Comparison of ENCODE assay signal across 8 mouse cellular contexts in genomic region chr6:83101316-83101687, GRCm38 (mm10). TPM values are rescaled to one million over a fixed set of nuclear protein-coding genes. Genes with fewer than 3 reads are reported as not detected.
DNase-seq lines count a peak whose midpoint lies in the region; ATAC-seq and TF ChIP-seq lines count a peak whose summit lies in the region.

Gene Ccdc142, plus strand, starts transcription at chr6:83101601.
Gene Gm42688, plus strand, starts transcription at chr6:83101617.

- no peaks in the 10 kb centered on the region for H3K9me3 ChIP-seq in MEL (replicated peaks; ENCODE audit: insufficient read depth, low read length)
- no peaks in the 10 kb centered on the region for H3K9me3 ChIP-seq in forebrain, embryonic 16.5 days (ENCODE audit: control insufficient read depth, low read length)

- peaks cover 12% of the 10 kb centered on the region for H3K79me2 ChIP-seq in MEL (ENCODE audit: control insufficient read depth, insufficient read depth, low read length, poor library complexity)

- TF ChIP-seq EP300 in MEL (IDR thresholded peaks at IDR 0.05; ENCODE audit: low read depth in 1 of 2, low read length in 2 of 2): no peak; a peak in 1 of 4 replicates

- DNase-seq in MEL (ENCODE audit: low read depth, low spot score): peak; percentile 95
- DNase-seq in cerebellum, adult 2 months: peak; percentile 92 to 94
- DNase-seq in heart, postnatal 36 days: peak; percentile 87 to 88
- DNase-seq in layer of hippocampus, adult 18-20 months (ENCODE audit: low spot score in 2 of 2): peak; percentile 87 to 95
- peak; percentile 94 to 95 for DNase-seq in lung, adult 18-20 months
- peak; percentile 83 to 95 for DNase-seq in thymus, adult 18-20 months

- TF ChIP-seq POLR2A in MEL (IDR thresholded peaks at IDR 0.05; ENCODE audit: control insufficient read depth in 1 of 2, insufficient read depth in 1 of 2, low read depth in 1 of 2, low read length in 2 of 2, poor library complexity in 1 of 2): peak in 1 of 2 experiments; percentile 81; a peak in 2 of 4 replicates
- peak; percentile 77 for TF ChIP-seq POLR2A in cerebellum, adult 2 months (IDR thresholded peaks at IDR 0.05; ENCODE audit: borderline replicate concordance, insufficient read depth, low read length)

- ATAC-seq in forebrain, embryonic 16.5 days: peak; percentile 77
- peak; percentile 87 for ATAC-seq in neutrophil, adult 5-6 weeks (ENCODE audit: extremely low read depth, insufficient number of reproducible peaks, low FRiP score, poor library complexity, severe bottlenecking)

- intact Hi-C loops in heart, postnatal 36 days (cut with DNase I): loop anchor here (1.0 kb wide), 3 partner anchors 23 to 105 kb away; partner anchors contain the start of gene Aup1

- H3K4me1 ChIP-seq in MEL (ENCODE audit: control insufficient read depth in 1 of 2, insufficient read depth in 2 of 2, low read length in 2 of 2): peaks cover 0 to 7% of the 10 kb centered on the region in 2 experiments; a peak in 3 of 4 replicates
- H3K4me1 ChIP-seq in cerebellum, adult 2 months (ENCODE audit: control insufficient read depth, insufficient read depth, low read length): peaks cover 14% of the 10 kb centered on the region
- H3K4me1 ChIP-seq in forebrain, embryonic 16.5 days (replicated peaks; ENCODE audit: control insufficient read depth, insufficient read depth, low read length): peaks cover 16% of the 10 kb centered on the region

- peak; percentile 17 to 82 (median 31); a peak in 4 of 6 replicates for TF ChIP-seq CTCF in MEL (IDR thresholded peaks at IDR 0.05 in 2 of 3, conservative IDR thresholded peaks at IDR 0.05 in 1 of 3; ENCODE audit: control insufficient read depth in 1 of 3, insufficient read depth in 1 of 3, low read depth in 2 of 3, low read length in 3 of 3, poor library complexity in 1 of 3, severe bottlenecking in 1 of 3)
- TF ChIP-seq CTCF in cerebellum, adult 2 months (IDR thresholded peaks at IDR 0.05; ENCODE audit: borderline replicate concordance, insufficient read depth, low read depth, low read length): peak; percentile 62

- H3K27ac ChIP-seq in MEL (ENCODE audit: control insufficient read depth, low read depth, low read length): peak within 1 kb of the TSS; percentile 63
- H3K27ac ChIP-seq in cerebellum, adult 2 months (ENCODE audit: insufficient read depth, low read length): peak within 1 kb of the TSS; percentile 63
- H3K27ac ChIP-seq in forebrain, embryonic 16.5 days (ENCODE audit: low read length): peak within 1 kb of the TSS; percentile 80

- peaks cover 1 to 8% of the 10 kb centered on the region in 2 experiments; a peak in 3 of 4 replicates for H3K36me3 ChIP-seq in MEL (ENCODE audit: control insufficient read depth in 1 of 2, insufficient read depth in 2 of 2, low read length in 2 of 2)
- no peaks in the 10 kb centered on the region for H3K36me3 ChIP-seq in forebrain, embryonic 16.5 days (ENCODE audit: control insufficient read depth, insufficient read depth)

- H3K4me2 ChIP-seq in forebrain, embryonic 16.5 days (ENCODE audit: low read length): peak within 1 kb of the TSS; percentile 98

- peak within 1 kb of the TSS; percentile 66 for H3K4me3 ChIP-seq in MEL (ENCODE audit: control insufficient read depth in 1 of 2, insufficient read depth in 1 of 2, low read depth in 2 of 2, low read length in 2 of 2)
- peak within 1 kb of the TSS; percentile 78 for H3K4me3 ChIP-seq in cerebellum, adult 2 months (replicated peaks; ENCODE audit: insufficient read depth, low read depth, low read length)
- peak within 1 kb of the TSS; percentile 75 for H3K4me3 ChIP-seq in forebrain, embryonic 16.5 days (replicated peaks; ENCODE audit: low read length)

- H3K9ac ChIP-seq in MEL (ENCODE audit: control insufficient read depth, low read depth, low read length, poor library complexity, severe bottlenecking): peak within 1 kb of the TSS; percentile 76
- H3K9ac ChIP-seq in forebrain, embryonic 16.5 days (replicated peaks; ENCODE audit: low read depth, low read length): peak within 1 kb of the TSS; percentile 85

- under 1% methylated on average over 25 of the region's 25 CpGs for WGBS in cerebellum, adult 2 months
- WGBS in forebrain, embryonic 16.5 days: 1% methylated on average over 25 of the region's 25 CpGs

- TF ChIP-seq RAD21 in MEL (IDR thresholded peaks at IDR 0.05; ENCODE audit: low read depth, low read length): peak; percentile 65

- no peaks in the 10 kb centered on the region for H3K27me3 ChIP-seq in MEL (ENCODE audit: control insufficient read depth in 1 of 2, insufficient read depth in 2 of 2, low read length in 2 of 2)
- H3K27me3 ChIP-seq in cerebellum, adult 2 months (ENCODE audit: control insufficient read depth, insufficient read depth, low read length): no peaks in the 10 kb centered on the region
- peaks cover 7% of the 10 kb centered on the region for H3K27me3 ChIP-seq in forebrain, embryonic 16.5 days (replicated peaks; ENCODE audit: control insufficient read depth, insufficient read depth, low read length)

TF ChIP-seq in MEL, 35 proteins besides CTCF, POLR2A, EP300 and RAD21 (continues in another document):
- TF ChIP-seq ZC3H11A (IDR thresholded peaks at IDR 0.05; ENCODE audit: low read depth, low read length) (peak; percentile 68), TCF12 (IDR thresholded peaks at IDR 0.05; ENCODE audit: low read depth, low read length) (peak; percentile 54; the same call in 1 of the 2 replicates), GATA1 (IDR thresholded peaks at IDR 0.05; ENCODE audit: low read depth, low read length) (0 out of 2 replicates have a peak, but pooled peaks have one; percentile 11), MAX (IDR thresholded peaks at IDR 0.05; ENCODE audit: low read length) (peak; percentile 48), CHD2 (IDR thresholded peaks at IDR 0.05; ENCODE audit: low read length) (no peak), CHD1 (IDR thresholded peaks at IDR 0.05; ENCODE audit: low read depth, low read length) (no peak; the same call in 1 of the 2 replicates), SIN3A (IDR thresholded peaks at IDR 0.05; ENCODE audit: low read length) (peak; percentile 97), KAT2A (conservative IDR thresholded peaks at IDR 0.05; ENCODE audit: low read depth, low read length) (no peak; the same call in 1 of the 2 replicates), SMC3 (IDR thresholded peaks at IDR 0.05; ENCODE audit: low read depth, low read length) (peak; percentile 83), POLR2AphosphoS5 (IDR thresholded peaks at IDR 0.05; ENCODE audit: borderline replicate concordance, low read depth, low read length) (no peak), JUND (IDR thresholded peaks at IDR 0.05; ENCODE audit: low read depth, low read length) (no peak), ZMIZ1 (IDR thresholded peaks at IDR 0.05; ENCODE audit: low read depth, low read length) (no peak), GABPA (IDR thresholded peaks at IDR 0.05; ENCODE audit: low read depth, low read length) (no peak), UBTF (IDR thresholded peaks at IDR 0.05; ENCODE audit: borderline replicate concordance, insufficient read depth, low read depth, low read length) (peak; percentile 44; the same call in 1 of the 2 replicates), ELF1 (IDR thresholded peaks at IDR 0.05; ENCODE audit: low read depth, low read length) (peak; percentile 86), MEF2A (IDR thresholded peaks at IDR 0.05; ENCODE audit: extremely low read depth, insufficient replicate concordance, low read depth, low read length, poor library complexity, severe bottlenecking) (no peak), ETS1 (IDR thresholded peaks at IDR 0.05; ENCODE audit: low read depth, low read length) (peak; percentile 58; the same call in 1 of the 2 replicates), E2F4 (IDR thresholded peaks at IDR 0.05; ENCODE audit: borderline replicate concordance, low read depth, low read length) (peak; percentile 23; the same call in 1 of the 2 replicates), MAZ (IDR thresholded peaks at IDR 0.05; ENCODE audit: low read depth, low read length) (no peak; the same call in 1 of the 2 replicates), NRF1 (IDR thresholded peaks at IDR 0.05; ENCODE audit: insufficient read depth, low read depth, low read length, poor library complexity, severe bottlenecking) (0 out of 2 replicates have a peak, but pooled peaks have one; percentile 30), MAFK (IDR thresholded peaks at IDR 0.05; ENCODE audit: borderline replicate concordance, low read depth, low read length) (no peak), TAL1 (IDR thresholded peaks at IDR 0.05; ENCODE audit: low read length) (no peak), MXI1 (IDR thresholded peaks at IDR 0.05; ENCODE audit: low read depth, low read length) (peak; percentile 92), USF2 (IDR thresholded peaks at IDR 0.05; ENCODE audit: borderline replicate concordance in 1 of 2, insufficient read depth in 1 of 2, low read depth in 1 of 2, low read length in 2 of 2) (no peak), HCFC1 (IDR thresholded peaks at IDR 0.05; ENCODE audit: low read depth, low read length) (peak; percentile 97), ZKSCAN1 (IDR thresholded peaks at IDR 0.05; ENCODE audit: low read depth, low read length) (no peak), MYC (IDR thresholded peaks at IDR 0.05; ENCODE audit: low read depth, low read length) (peak; percentile 47; the same call in 1 of the 2 replicates), NELFE (IDR thresholded peaks at IDR 0.05; ENCODE audit: low read depth, low read length) (peak; percentile 52; the same call in 1 of the 2 replicates), BHLHE40 (IDR thresholded peaks at IDR 0.05; ENCODE audit: borderline replicate concordance, low read depth, low read length) (peak; percentile 47; the same call in 1 of the 2 replicates)

RNA-seq across cellular contexts. Expression of gene Ccdc142, which starts in this region (rescaled TPM):
- total RNA-seq in MEL (2012; rRNA removed): 3.2 and 5.1 TPM in 2 replicates
- polyA plus RNA-seq in MEL (2012; ENCODE audit: insufficient read depth in 1 of 2, insufficient read length in 2 of 2, low read depth in 1 of 2, low replicate concordance in 2 of 2, missing spikeins in 1 of 2): 1 to 10 TPM in 1 of 2 experiments, not detected in 1; 2.2 TPM
- polyA plus RNA-seq in cerebellum, adult 2 months (2012; rRNA removed): 9.1 and 12.4 TPM in 2 replicates
- polyA plus RNA-seq in forebrain, embryonic 16.5 days (2015; fragmentation: Nextera tagmentation; extraction: Ambion mirVana): 3.2 and 4.3 TPM in 2 replicates
- 1 to 10 TPM; 1.4 to 1.5 TPM for total RNA-seq in heart, postnatal 36 days (2021)
- 1 to 10 TPM; 7.7 to 9.4 TPM for total RNA-seq in layer of hippocampus, adult 18-20 months (2021)
- total RNA-seq in neutrophil, adult 5-6 weeks (2017): 8.6 and 11.9 TPM in 2 replicates

RNA-seq across cellular contexts. Expression of gene Gm42688, which starts in this region (rescaled TPM):
- total RNA-seq in MEL (2012; rRNA removed): 2.2 and 2.5 TPM in 2 replicates
- polyA plus RNA-seq in MEL (2012; ENCODE audit: insufficient read depth in 1 of 2, insufficient read length in 2 of 2, low read depth in 1 of 2, low replicate concordance in 2 of 2, missing spikeins in 1 of 2): 1 to 10 TPM in 1 of 2 experiments, not detected in 1; 4.8 TPM
- polyA plus RNA-seq in cerebellum, adult 2 months (2012; rRNA removed): 9.9 TPM in 2 replicates
- 4.1 and 4.9 TPM in 2 replicates for polyA plus RNA-seq in forebrain, embryonic 16.5 days (2015; fragmentation: Nextera tagmentation; extraction: Ambion mirVana)
- total RNA-seq in heart, postnatal 36 days (2021): 1 to 10 TPM; 1.1 to 1.4 TPM
- total RNA-seq in layer of hippocampus, adult 18-20 months (2021): 1 to 10 TPM; 6.5 to 7.6 TPM
- 6.6 and 7.6 TPM in 2 replicates for total RNA-seq in neutrophil, adult 5-6 weeks (2017)

Comparison
In these comparisons a context has a peak if more than half of its experiments do, and no peak if none do; other contexts are left out.
1. Peak in every context shown above with its lines: DNase-seq, ATAC-seq, H3K4me3 ChIP-seq and H3K27ac ChIP-seq.